Mouse (Mus musculus) limb, embryonic 11.5 days (tissue): ENCODE data around the gene Uaca. TPM values are rescaled to one million over a fixed set of nuclear protein-coding genes. Genes with fewer than 3 reads are reported as not detected.
"Not testable (repeated sequence)": the region's sequence is repeated elsewhere in the genome, so short reads cannot be mapped to it uniquely, and the experiment has no call there.

Experiments used
- ATAC-seq: fragments of 200-750 bp; cut with Nextera tagmentation; 2 replicates; pipeline ENCODE4 v1.8.0; 2017; ENCODE audit warnings: low read depth; ENCODE audit not compliant: insufficient number of reproducible peaks, low FRiP score, low TSS enrichment
- DNase-seq: peaks from one replicate; pipeline ENCODE4 v3.0.0-alpha.2; 2015; ENCODE audit warnings: low spot score
- H3K27ac ChIP-seq: fragments of 300-500 bp; sonication (generic); replicated peaks from 2 replicates; pipeline ENCODE4 v1.5.1; 2014; ENCODE audit warnings: low read depth, mild to moderate bottlenecking, low read length
- H3K27me3 ChIP-seq: fragments of 300-500 bp; sonication (generic); 2 replicates; pipeline ENCODE4 v1.6.1; 2014; ENCODE audit warnings: mild to moderate bottlenecking, low read length, mixed read lengths; ENCODE audit not compliant: control insufficient read depth, insufficient read depth
- H3K36me3 ChIP-seq: fragments of 300-500 bp; sonication (generic); 2 replicates; pipeline ENCODE4 v1.6.1; 2014; ENCODE audit warnings: mild to moderate bottlenecking, low read length, moderate library complexity, mixed read lengths; ENCODE audit not compliant: control insufficient read depth, insufficient read depth
- H3K4me1 ChIP-seq: fragments of 300-500 bp; sonication (generic); 2 replicates; pipeline ENCODE4 v1.6.1; 2014; ENCODE audit warnings: low read length, mixed read lengths; ENCODE audit not compliant: control insufficient read depth, insufficient read depth
- H3K4me2 ChIP-seq: fragments of 300-500 bp; sonication (generic); 2 replicates; pipeline ENCODE4 v1.6.1; 2014; ENCODE audit warnings: low read depth, mild to moderate bottlenecking, moderate library complexity; ENCODE audit not compliant: severe bottlenecking
- H3K4me3 ChIP-seq: fragments of 300-500 bp; sonication (generic); 2 replicates; pipeline ENCODE4 v1.5.1; 2014; ENCODE audit warnings: low read depth, low read length
- H3K9ac ChIP-seq: fragments of 300-500 bp; sonication (generic); 2 replicates; pipeline ENCODE4 v1.6.1; 2014; ENCODE audit warnings: mild to moderate bottlenecking, low read length
- H3K9me3 ChIP-seq: fragments of 300-500 bp; sonication (generic); 2 replicates; pipeline ENCODE4 v1.6.1; 2016; ENCODE audit warnings: low read length; ENCODE audit not compliant: control insufficient read depth
- WGBS: fragments of 180-500 bp; shearing (Covaris S2); extraction: QIAGEN DNeasy Blood & Tissue Kit; methylation state at CpG from one replicate; pipeline ENCODE4 v1.1.7; 2014; 5-methylcytosine and 5-hydroxymethylcytosine counted together
- polyA plus RNA-seq: library from polyadenylated mRNA; unstranded; fragments of >200 nt; fragmentation: Nextera tagmentation; extraction: Ambion mirVana; gene quantifications from 2 replicates; pipeline ENCODE4 v1.2.1, GENCODE M21; 2014

Uaca gene
- polyA plus RNA-seq, 1 experiment from 2014 or later = 18.6 TPM

DNA sequence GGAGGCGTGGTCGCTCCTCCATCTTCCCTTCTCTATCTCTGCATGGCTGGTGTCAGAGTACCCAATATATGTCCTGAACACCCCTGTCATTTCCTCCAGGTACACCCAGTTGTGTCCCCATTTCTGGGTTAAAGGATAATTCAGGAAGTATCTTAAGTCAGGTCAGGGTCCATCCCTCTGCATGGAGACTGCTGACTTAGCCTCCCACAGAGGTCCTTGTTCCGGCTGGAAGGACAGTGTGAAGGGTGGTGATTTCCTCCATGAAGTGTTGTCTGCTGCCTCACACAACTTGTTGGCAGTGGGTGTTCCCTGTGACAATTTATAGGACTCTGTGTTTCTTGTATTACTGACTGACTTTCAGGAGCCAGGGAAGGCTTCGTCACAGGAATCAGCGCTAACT lies 23.2 kb downstream of the Uaca start:
- H3K27me3 ChIP-seq = no peaks in the 10 kb centered on the region

DNA sequence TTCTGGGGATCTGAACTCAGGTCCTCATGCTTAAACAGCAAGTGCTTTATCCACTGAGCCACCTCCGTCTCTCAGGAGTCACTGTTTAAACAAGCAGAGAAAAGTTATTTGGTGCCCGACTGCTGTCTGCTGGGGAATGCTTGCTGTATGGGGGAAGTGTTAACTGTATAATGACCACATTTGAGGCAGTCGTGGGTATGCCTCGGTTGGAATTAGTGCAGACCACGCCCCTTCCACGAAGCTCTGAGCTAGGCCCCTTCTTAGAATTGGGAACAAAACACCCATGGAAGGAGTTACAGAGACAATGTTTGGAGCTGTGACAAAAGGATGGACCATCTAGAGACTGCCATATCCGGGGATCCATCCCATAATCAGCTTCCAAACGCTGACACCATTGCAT lies 24.2 kb downstream of the Uaca start:
- not testable (repeated sequence) for H3K4me1 ChIP-seq, H3K27ac ChIP-seq, DNase-seq, ATAC-seq, H3K9ac ChIP-seq, H3K9me3 ChIP-seq, H3K36me3 ChIP-seq, H3K4me2 ChIP-seq, H3K27me3 ChIP-seq, H3K4me3 ChIP-seq
- 52% methylated on average over 7 of the region's 8 CpGs for WGBS

More for the DNA sequence above, 23.2 kb downstream of the Uaca start:
- WGBS = 88% methylated on average over 5 of the region's 5 CpGs
- H3K4me2 ChIP-seq = no peak overlapping the region
- ATAC-seq = no peak
- H3K9me3 ChIP-seq = no peaks in the 10 kb centered on the region
- H3K27ac ChIP-seq = no peak overlapping the region
- DNase-seq = no peak
- H3K36me3 ChIP-seq = no peaks in the 10 kb centered on the region
- H3K9ac ChIP-seq = no peak overlapping the region
- H3K4me1 ChIP-seq = peaks cover 6% of the 10 kb centered on the region; the same call in 1 of the 2 replicates
- H3K4me3 ChIP-seq = no peak overlapping the region

DNA sequence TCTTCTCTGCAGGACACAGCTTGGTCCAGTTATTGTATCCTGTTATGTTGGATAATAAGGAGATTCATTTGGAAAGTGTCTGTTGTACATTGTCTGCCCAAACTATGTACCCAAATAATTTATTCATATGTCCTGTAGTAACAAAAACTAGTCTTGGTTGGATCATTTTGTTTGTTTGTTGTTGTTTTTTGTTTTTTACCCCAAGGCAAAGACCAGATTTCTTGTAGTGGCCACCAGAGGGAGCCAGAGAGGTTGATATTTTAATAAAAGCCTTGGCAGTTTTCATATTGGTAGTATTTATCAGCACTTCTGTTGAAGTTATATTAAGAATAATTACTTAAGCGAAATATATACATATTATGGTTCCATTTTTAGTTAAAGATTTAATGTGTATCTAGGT lies 25.0 kb downstream of the Uaca start:
- WGBS = 18% methylated on average over 1 of the region's 1 CpGs
- H3K27me3 ChIP-seq = no peaks in the 10 kb centered on the region
- H3K36me3 ChIP-seq = no peaks in the 10 kb centered on the region
- H3K9ac ChIP-seq = no peak overlapping the region
- no peaks in the 10 kb centered on the region for H3K4me1 ChIP-seq
- no peak overlapping the region for H3K27ac ChIP-seq
- ATAC-seq (no peak), DNase-seq (no peak)
- no peak overlapping the region for H3K4me3 ChIP-seq
- no peak overlapping the region for H3K4me2 ChIP-seq
- H3K9me3 ChIP-seq = no peaks in the 10 kb centered on the region

DNA sequence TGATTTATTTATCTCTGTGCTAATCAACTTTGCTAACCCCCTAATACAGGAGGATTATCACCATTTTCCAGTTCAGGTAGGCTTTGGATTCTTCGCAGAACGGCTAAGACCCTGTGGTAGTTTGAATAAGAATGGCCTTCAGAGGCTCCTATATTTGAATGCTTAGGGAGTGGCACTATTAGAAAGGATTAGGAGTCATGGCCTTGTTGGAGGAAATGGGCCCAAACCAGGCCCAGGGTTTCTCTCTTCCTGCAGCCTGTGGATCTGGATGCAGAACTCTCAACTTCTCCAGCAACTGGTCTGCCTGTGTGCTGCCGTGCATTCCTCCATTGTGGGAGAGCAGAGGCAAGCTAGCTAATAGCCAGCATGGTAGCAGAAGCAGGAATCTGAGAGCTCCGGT lies 27.2 kb downstream of the Uaca start:
- no peak overlapping the region for H3K9ac ChIP-seq
- ATAC-seq = no peak
- no peak overlapping the region for H3K27ac ChIP-seq

DNA sequence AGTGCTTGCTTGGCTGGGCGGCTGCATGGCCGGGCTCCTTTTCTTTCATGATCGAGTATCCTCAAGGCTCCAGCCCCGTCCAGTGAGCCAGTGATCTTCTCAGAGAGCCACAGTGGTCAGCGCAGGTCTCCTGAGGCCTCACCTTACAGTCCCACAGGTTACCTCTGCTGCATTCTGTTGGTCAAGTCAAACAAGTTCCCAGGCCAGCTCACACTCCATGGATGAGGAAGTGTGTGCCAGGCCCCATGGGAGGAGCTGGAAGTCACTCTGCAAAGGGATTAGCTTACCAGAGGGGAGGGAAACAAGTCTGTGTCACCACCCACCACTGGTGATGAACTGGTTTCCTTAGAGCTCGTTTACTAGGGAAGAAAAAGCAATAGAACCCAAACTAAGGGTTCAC lies 28.3 kb downstream of the Uaca start:
- Histone ChIP-seq H3K4me3 (no peak overlapping the region), H3K9ac (no peak overlapping the region), H3K27me3 (no peaks in the 10 kb centered on the region), H3K36me3 (no peaks in the 10 kb centered on the region), H3K4me1 (no peaks in the 10 kb centered on the region), H3K9me3 (no peaks in the 10 kb centered on the region), H3K27ac (no peak overlapping the region), H3K4me2 (no peak overlapping the region)
- no peak for DNase-seq
- WGBS = 86% methylated on average over 6 of the region's 6 CpGs
- ATAC-seq = no peak

More for the DNA sequence above, 27.2 kb downstream of the Uaca start:
- no peaks in the 10 kb centered on the region for H3K27me3 ChIP-seq
- H3K4me1 ChIP-seq = no peaks in the 10 kb centered on the region
- H3K4me2 ChIP-seq = no peak overlapping the region
- no peak for DNase-seq
- no peak overlapping the region for H3K4me3 ChIP-seq
- no peaks in the 10 kb centered on the region for H3K36me3 ChIP-seq
- H3K9me3 ChIP-seq = no peaks in the 10 kb centered on the region
- 90% methylated on average over 4 of the region's 4 CpGs for WGBS

DNA sequence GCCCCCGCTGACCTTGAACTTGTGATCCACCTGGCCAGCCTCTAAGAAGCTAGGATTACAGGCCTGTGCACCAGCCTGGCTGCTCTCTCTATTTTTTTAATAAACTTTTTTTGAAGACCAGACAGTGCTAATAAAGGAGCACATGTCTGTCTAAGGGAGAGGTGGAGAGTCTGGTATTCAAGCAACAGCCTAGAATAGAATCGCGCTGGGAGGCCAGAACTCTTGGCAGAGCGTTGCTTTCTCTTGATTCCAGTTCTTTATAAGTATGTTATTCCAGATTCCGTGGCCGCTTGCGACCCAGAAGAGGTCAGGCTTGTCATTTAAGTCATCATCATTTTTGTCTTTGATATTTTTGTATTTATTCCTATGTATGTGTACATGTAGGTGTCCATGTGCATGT lies 31.2 kb downstream of the Uaca start:
- Histone ChIP-seq H3K27me3 (no peaks in the 10 kb centered on the region), H3K36me3 (no peaks in the 10 kb centered on the region), H3K9me3 (no peaks in the 10 kb centered on the region), H3K4me2 (no peak overlapping the region), H3K4me3 (no peak overlapping the region), H3K9ac (no peak overlapping the region), H3K4me1 (no peaks in the 10 kb centered on the region), H3K27ac (no peak overlapping the region)
- WGBS = 96% methylated on average over 7 of the region's 7 CpGs
- no peak for ATAC-seq
- no peak for DNase-seq

DNA sequence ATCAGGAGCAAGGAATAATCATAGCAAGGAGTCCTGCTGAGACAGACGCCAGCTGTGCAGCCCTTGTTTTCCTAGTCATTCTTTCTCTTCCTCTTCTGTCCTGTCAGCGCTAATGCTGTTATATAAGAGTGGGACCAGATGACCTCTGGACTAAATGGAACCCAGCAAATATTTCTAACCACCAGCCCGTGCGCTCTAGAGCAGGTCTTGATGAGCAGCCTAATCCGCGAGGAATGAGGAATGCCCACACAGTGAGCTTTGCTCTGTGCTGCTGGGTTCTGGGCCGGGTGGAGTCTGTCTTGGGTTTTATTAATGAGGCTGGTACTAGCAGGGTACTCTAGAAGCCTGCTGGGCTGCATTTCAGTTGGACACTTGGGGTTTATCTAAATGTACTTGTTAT lies 32.4 kb downstream of the Uaca start:
- no peak overlapping the region for H3K9ac ChIP-seq
- H3K27ac ChIP-seq = no peak overlapping the region
- ATAC-seq (no peak), DNase-seq (no peak)
- H3K27me3 ChIP-seq = no peaks in the 10 kb centered on the region
- no peak overlapping the region for H3K4me3 ChIP-seq
- H3K4me1 ChIP-seq = no peaks in the 10 kb centered on the region; the same call in 1 of the 2 replicates
- H3K36me3 ChIP-seq = no peaks in the 10 kb centered on the region
- H3K9me3 ChIP-seq = no peaks in the 10 kb centered on the region
- no peak overlapping the region for H3K4me2 ChIP-seq
- 83% methylated on average over 7 of the region's 7 CpGs for WGBS

DNA sequence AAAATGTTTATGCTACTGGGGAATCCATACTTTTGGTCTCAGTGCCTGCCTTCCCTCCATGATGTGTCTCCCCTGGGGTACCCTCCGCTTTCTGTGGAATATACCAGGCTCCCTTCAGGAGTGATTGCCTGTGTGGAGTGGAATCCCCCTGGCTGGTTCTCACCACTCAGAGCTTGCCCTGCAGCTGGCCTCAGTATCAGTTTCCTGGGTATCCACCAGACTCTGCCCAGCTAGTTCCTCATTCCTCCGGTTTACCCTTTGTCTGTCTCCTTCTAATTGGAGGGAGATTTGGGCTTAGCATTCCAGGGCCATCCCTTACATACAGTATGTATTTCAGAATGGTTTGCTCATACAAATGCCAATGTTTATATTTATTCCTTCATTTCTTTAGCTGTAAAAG lies 33.9 kb downstream of the Uaca start:
- 91% methylated on average over 2 of the region's 2 CpGs for WGBS

DNA sequence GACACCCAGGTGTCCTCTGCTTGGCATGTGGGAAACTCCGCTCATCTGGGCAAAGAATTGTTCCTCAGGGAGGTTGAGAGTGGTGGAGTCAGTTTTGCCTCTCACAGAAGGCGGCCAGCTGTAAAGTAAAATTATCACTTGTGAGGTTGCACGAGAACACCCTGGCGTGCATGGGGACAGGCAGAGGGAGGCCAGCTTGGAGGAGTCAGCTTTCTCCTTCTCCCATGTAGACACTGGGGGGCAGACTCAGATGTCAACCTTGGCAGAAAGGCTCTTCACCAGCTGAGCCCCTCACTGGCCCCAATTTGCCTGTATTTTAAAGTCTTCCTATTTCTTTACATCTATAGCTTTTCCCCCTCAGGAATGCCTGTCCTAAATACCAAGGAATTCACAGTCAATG lies 35.3 kb downstream of the Uaca start:
- Histone ChIP-seq H3K36me3 (no peaks in the 10 kb centered on the region), H3K9ac (no peak overlapping the region), H3K27me3 (no peaks in the 10 kb centered on the region), H3K27ac (no peak overlapping the region), H3K9me3 (no peaks in the 10 kb centered on the region), H3K4me2 (no peak overlapping the region), H3K4me1 (no peaks in the 10 kb centered on the region; the same call in 1 of the 2 replicates), H3K4me3 (no peak overlapping the region)
- ATAC-seq (no peak), DNase-seq (no peak)
- 64% methylated on average over 4 of the region's 4 CpGs for WGBS

More for the DNA sequence above, 33.9 kb downstream of the Uaca start:
- no peaks in the 10 kb centered on the region for H3K36me3 ChIP-seq
- H3K27me3 ChIP-seq = no peaks in the 10 kb centered on the region
- no peak overlapping the region for H3K4me3 ChIP-seq
- H3K4me2 ChIP-seq = no peak overlapping the region
- DNase-seq (no peak), ATAC-seq (no peak)
- H3K4me1 ChIP-seq = no peaks in the 10 kb centered on the region; the same call in 1 of the 2 replicates
- no peaks in the 10 kb centered on the region for H3K9me3 ChIP-seq
- H3K27ac ChIP-seq = no peak overlapping the region
- H3K9ac ChIP-seq = no peak overlapping the region
